Mouse (Mus musculus) spleen, adult 2 months (tissue): ENCODE measurements around the gene Kyat3.

Experiments used
- CTCF ChIP-seq: fragments of 200-500 bp; IDR thresholded peaks from 2 replicates; pipeline ENCODE4 v1.5.1; 2011; ENCODE audit warnings: mild to moderate bottlenecking, inconsistent platforms; ENCODE audit not compliant: insufficient read depth, insufficient read length, insufficient replicate concordance; ENCODE audit errors: extremely low read depth
- POLR2A ChIP-seq: fragments of 200-500 bp; IDR thresholded peaks from 2 replicates; pipeline ENCODE4 v1.6.1; 2011; ENCODE audit warnings: low read depth, low read length, inconsistent platforms

- TF ChIP-seq CTCF (no peak), POLR2A (no peak)
Measured at GRCm38 (mm10) chr3:142740896-142741295, 40.0 kb downstream of the Kyat3 start.
